Mouse (Mus musculus): ENCODE measurements around the gene Triobp.

GRCm38 (mm10) chr15:78923585-78923984 lies 23.9 kb upstream of the Triobp start:
- TF ChIP-seq POLR2A (IDR thresholded peaks at IDR 0.05; ENCODE audit: low read depth, low read length) = no peak
- no peak for TF ChIP-seq CTCF (IDR thresholded peaks at IDR 0.05; ENCODE audit: extremely low read depth, insufficient read depth, insufficient read length, insufficient replicate concordance)

Data from spleen, adult 2 months (tissue).